Mouse (Mus musculus): ENCODE data around the gene Ninj2.

Ninj2 gene

DNA sequence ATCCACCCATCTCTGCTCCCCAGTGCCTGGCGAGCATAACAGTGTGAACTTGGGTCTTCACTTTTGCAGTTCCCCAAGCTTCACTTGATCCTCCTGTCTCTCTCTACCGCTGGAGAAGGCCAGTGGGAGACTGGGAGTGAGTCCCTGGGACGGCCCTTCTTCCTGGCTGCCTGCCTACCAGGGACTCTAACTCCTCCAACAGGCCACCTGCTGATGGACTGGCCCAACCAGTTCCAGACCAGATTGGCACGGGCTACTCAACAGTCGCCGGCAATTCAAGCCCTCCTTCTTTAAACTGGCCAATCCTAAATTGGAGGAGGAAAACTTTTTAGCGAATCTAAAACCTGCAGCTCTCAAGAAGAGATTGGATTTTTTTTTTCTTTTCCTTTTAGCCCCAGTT lies 101.8 kb downstream of the Ninj2 start:
- DNase-seq (ENCODE audit: extremely low spot score, low spot score): no peak

DNA sequence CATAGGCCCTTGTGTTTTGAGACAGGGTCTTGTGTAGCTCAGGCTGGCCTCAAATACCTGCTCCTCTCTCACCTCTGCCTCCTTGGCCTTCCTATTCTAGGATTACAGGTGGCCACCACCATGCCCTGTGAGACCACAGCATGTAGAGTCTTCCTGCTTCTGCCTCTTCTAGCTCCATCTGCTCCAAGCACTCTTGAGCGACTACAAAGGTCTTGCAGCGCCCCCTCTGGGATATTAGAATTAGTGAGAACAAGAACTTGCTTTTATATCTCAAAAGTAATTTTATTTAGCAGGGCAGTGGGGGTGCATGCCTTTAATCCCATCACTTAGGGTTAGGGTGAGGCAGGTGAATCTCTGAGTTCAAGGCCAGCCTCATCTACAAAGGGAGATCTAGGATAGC lies 103.7 kb downstream of the Ninj2 start:
- no peak for DNase-seq (ENCODE audit: extremely low spot score, low spot score)

GRCm38 (mm10) chr6:120197964-120198363 lies 104.8 kb downstream of the Ninj2 start:
- peak; percentile 87 for DNase-seq (ENCODE audit: extremely low spot score, low spot score)

DNA sequence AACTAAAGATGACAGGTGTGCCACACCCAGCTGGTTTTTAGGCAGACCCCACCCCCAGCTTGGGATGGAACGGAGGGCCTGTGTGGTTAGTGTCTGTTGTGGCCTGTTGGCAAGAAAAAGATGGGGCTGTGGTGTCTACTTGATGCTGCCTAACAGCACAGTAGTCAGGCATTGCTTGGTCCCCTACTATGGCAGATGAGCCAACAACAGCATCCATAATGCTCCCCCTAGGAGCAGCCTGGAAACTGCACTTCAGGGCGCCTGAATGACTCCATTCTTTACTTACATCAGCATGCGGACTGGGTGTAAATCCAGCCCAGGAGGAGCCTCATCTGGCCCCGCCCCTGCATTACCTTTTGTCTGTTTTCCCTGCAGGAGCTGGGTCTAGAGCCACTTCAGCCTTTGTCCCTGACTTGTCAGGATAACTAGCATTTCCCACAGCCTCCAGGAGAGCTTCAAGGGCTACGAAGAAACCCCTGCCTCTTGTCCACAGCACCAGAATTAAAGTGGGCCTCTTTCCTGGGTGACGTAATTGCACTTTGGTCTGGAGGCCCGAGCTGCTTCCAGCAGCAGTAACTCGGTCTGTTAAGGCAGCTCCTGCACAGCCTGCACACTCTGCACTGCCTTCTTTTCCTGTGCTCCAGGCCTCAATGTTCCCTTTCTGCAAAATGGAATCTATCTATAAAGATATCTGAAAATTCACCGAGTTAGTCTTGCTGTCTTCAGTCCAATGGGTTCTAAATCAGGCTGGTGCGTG lies 106.7 kb downstream of the Ninj2 start:
- DNase-seq (ENCODE audit: extremely low spot score, low spot score): peak; percentile 33

DNA sequence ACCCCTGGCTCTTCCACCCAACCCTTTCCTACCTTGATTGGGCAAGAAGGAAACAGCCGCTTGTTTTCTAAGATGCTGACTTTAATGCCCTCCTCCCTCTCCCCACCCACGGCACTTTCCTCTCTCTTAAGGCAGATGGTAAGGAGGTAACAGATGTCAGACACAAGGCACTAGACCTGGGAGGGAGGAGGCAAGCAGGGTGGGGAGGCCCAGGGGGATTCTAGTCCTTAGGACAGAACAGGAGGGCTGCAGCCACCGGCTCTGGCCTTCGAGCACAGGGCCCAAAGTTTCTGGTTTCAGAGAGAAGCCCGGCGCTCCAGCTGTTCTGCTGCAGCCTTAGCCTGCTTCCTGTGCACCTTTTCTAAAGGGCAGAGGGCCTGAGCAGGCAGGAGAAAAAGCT lies 108.8 kb downstream of the Ninj2 start:
- DNase-seq (ENCODE audit: extremely low spot score, low spot score): no peak

GRCm38 (mm10) chr6:120202406-120202805 lies 109.3 kb downstream of the Ninj2 start:
- no peak for DNase-seq (ENCODE audit: extremely low spot score, low spot score)

GRCm38 (mm10) chr6:120206586-120206985 lies 113.4 kb downstream of the Ninj2 start:
- DNase-seq (ENCODE audit: extremely low spot score, low spot score): no peak

DNA sequence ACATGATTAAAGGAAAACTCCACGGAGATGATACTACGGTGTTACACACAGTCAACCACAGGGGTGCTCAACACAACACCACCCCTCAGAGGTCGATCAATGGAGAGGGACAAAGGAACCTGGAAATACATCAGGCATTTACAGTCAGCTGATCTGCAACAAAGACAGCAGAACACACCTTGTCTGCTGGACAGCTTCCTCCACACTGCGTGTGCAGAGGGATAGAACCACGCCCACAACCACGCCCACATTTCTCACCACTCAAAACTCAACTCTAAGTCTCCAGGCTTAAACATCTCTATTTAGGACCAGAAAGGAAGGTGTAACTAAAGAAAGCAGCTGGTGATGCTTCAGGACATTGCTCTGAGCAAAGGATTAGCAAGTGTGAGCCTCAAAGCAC lies 118.4 kb downstream of the Ninj2 start:
- DNase-seq (ENCODE audit: extremely low spot score, low spot score): no peak

GRCm38 (mm10) chr6:120216702-120217101 lies 123.6 kb downstream of the Ninj2 start:
- DNase-seq (ENCODE audit: extremely low spot score, low spot score): no peak

DNA sequence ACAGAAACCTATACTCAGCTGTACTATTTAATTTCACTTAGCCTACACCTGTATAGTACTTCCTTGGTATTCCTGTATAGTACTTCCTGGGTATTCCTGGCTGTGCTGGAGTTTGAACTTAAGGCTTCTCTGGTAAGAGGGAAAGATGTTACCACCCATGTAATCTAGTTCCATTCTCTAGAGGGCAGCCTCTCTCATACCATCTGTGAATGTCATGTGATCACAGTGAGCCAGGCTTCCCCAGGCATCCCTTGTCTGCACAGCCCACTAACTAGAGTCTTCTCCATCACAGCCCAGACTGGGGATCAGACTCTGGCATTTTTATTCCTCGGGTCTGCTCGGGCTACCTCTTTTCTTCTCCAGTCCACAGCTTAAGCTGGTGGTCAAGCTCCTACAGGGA lies 126.1 kb downstream of the Ninj2 start:
- no peak for DNase-seq (ENCODE audit: extremely low spot score, low spot score)

DNA sequence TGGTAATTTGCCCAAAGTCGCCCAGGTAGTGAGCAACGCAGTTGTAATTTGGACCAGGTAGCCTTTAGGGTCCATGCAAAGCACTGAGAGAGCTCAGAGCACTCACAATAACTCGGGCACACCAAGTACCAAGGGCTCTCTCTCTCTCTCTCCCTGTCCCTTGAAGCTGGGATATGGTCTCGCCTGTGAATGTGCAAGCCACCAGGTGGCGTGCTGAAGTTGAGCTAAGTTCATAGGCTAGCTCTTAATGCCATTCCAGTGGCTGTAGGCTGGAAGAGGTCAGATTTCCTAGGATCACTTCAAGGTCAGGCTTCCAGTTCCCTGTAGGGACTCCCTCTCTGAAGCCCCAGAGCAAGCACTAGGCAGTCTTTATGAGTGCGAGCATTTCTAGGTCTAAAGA lies 129.5 kb downstream of the Ninj2 start:
- DNase-seq (ENCODE audit: extremely low spot score, low spot score): peak; percentile 42

DNA sequence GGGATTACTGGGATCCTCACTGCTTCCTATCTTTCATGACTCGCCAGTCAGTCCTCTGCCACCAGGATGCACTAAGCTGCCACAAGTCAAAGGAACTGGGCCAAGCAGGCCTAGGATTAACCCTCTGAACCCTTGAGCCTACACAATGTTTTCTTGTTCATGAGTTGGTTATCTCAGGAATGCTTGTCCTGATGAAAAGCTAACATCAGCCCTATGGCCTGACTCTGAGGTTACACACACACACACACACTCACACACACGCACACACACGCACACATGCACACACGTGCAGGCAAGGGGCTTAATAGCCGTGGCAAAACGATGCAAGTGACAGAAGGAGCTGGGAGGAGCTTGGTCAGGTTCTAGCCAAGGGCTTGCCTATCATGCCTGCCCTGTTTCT lies 132.2 kb downstream of the Ninj2 start:
- no peak for DNase-seq (ENCODE audit: extremely low spot score, low spot score)

GRCm38 (mm10) chr6:120227068-120227467 lies 133.9 kb downstream of the Ninj2 start:
- no peak for DNase-seq (ENCODE audit: extremely low spot score, low spot score)

DNA sequence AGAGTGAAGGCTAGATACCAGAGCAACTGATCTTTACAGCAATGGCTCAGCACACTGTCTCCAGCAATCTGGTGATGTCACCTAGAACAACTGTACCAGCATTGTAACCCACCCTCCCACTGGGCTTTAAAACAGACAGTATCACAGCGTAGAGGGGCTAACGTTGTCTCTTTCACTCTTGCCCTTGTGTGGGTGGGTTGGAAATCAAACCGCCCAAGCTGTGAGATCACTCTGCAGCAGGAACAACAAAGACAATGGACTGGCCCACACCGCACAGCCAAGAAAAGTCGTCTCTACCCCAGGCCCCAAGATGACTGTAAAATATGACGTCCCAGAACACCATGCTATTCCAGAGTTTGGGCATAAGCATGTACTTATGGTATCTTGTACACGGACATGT lies 136.7 kb downstream of the Ninj2 start:
- DNase-seq (ENCODE audit: extremely low spot score, low spot score): no peak

DNA sequence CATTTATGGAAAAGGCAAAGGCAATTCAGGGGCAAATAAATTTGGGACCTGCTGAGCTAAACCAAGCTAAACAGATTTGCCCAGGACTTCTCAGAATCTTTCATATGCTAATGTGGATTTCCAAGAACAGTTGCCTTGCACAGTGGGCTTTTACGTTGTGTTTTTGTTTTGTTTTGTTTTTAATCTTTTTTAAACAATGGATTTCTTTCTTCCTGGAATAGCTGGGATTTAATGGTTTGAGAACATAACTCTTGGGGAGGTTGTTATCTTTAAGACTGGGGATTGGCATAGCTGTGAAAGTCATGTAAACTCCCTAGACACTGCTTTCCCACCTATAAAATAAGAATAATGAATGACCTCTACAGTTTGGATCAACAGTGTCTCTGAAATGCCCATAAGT lies 137.3 kb downstream of the Ninj2 start:
- DNase-seq (ENCODE audit: extremely low spot score, low spot score): no peak

GRCm38 (mm10) chr6:120232885-120233284 lies 139.7 kb downstream of the Ninj2 start:
- DNase-seq (ENCODE audit: extremely low spot score, low spot score): no peak

DNA sequence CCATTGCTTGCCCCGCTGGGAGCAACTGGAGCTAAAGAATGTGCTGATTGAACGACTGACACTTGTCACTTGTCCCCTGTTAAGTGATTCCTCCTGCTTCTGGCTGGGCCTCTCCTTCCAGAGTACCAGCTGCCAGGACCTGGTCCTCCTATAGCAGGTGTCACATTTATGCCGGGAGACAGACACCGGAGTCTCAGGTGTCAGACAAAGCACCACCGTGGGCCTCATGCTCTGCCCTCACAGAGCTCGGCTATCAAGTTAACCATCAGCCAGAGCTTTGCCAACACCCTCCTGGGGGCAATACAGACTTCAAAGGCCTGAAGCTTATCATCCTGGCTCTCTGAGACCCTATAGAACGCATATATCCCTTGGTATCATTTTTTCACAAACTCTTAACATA lies 142.7 kb downstream of the Ninj2 start:
- DNase-seq (ENCODE audit: extremely low spot score, low spot score): no peak

GRCm38 (mm10) chr6:120240461-120240860 lies 147.3 kb downstream of the Ninj2 start:
- no peak for DNase-seq (ENCODE audit: extremely low spot score, low spot score)

DNA sequence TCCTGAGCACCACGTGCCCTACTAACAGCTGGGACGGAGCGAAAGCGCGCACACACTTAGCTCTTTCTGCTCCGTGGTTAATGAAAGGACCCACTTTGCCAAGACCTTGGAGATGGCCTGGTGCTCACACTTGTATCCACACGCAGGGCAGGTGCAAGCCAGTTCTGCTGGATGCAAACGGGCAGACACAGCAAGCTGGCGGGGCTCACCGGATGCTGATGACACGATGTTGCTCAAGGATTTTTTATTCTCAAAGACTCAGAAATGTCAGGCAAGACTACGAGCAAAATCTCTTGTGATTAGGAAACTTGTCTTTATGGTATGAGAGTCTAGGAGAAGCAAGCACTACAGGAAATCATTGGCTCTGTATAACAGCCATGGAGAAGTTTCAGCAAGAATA lies 148.3 kb downstream of the Ninj2 start:
- no peak for DNase-seq (ENCODE audit: extremely low spot score, low spot score)

DNA sequence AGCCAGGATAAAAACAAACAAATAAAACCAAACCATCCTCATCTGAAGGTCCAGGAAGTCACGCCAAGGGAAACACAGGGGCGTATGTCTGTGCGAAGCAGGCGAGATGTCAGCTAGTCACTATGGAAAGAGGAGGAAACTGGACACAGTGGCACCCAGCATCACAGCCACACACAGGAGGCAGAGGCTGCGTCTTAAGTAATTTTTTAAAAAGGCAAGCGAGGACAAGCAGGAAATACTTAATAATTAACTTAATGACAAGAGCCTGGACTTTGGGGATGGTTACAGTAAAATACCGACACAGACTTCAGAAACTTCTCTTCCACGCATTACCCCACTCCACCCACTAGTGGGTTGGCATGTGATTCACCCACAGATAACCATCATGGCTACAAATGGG lies 149.4 kb downstream of the Ninj2 start:
- no peak for DNase-seq (ENCODE audit: extremely low spot score, low spot score)

GRCm38 (mm10) chr6:120243250-120243649 lies 150.1 kb downstream of the Ninj2 start:
- DNase-seq (ENCODE audit: extremely low spot score, low spot score): no peak

GRCm38 (mm10) chr6:120246676-120247075 lies 153.5 kb downstream of the Ninj2 start:
- DNase-seq (ENCODE audit: extremely low spot score, low spot score): no peak

- no peak for DNase-seq (ENCODE audit: extremely low spot score, low spot score)
Observed at GRCm38 (mm10) chr6:120249831-120250230, 156.7 kb downstream of the Ninj2 start.
